Mouse (Mus musculus) kidney, postnatal 25 days (tissue): Measurements from ENCODE around the gene Hp1bp3.

ENCODE experiments used
- DNase-seq, 2 experiments: peaks; one replicate each; pipeline ENCODE4 v3.0.0; 2021; ENCODE audit warnings: mixed read lengths in 2 of 2

Gene Hp1bp3

GRCm38 (mm10) chr4:138216200-138216890 lies at the start of gene Hp1bp3:
Hp1bp3 (plus strand) TSS chr4:138216296.
- peak; percentile 77 to 90 for DNase-seq

DNA sequence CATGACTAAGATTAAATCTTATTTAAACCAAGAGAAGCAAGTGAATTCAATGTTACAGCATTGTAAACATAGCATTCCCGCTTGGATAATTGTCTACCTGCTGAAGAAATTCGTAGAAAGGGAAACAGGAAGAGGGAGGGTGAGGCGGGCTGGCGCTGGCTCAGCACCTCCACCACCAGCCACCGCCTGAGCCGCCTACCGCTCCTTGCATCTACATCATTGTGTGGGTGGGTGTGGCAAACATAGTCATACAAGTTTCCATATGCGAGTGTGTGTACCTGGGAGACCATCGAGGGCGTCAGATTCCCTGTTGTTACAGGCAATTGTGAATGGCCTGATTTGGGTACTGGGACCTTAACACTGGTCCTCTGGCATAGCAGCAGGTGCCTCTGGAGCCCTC lies 49.6 kb upstream of the Hp1bp3 start:
- peak in 1 of 2 experiments; percentile 9 for DNase-seq

DNA sequence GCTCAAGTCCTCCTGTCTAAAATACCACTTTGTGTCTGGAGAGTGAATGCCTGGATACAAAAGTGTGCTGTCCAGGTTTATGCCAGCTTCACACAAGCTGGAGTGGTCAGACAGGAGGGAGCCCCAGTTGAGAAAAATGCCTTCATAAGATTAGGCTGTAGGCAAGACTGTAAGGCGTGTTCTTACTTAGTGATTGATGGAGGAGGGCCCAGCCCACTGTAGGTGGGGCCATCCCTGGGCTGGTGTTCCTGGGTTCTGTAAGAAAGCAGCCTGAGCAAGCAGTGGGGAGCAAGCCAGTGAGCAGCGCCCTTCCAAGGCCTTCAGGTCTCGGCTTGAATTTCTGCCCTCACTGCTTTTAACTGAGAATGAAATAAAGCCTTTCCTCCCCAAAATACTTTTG lies 47.9 kb upstream of the Hp1bp3 start:
- DNase-seq = peak in 1 of 2 experiments; percentile 27

- peak in 1 of 2 experiments; percentile 24 for DNase-seq
Measured at GRCm38 (mm10) chr4:138169420-138169819, 46.7 kb upstream of the Hp1bp3 start.

GRCm38 (mm10) chr4:138172686-138173085 lies 43.4 kb upstream of the Hp1bp3 start:
- DNase-seq = peak in 1 of 2 experiments; percentile 12

- DNase-seq = peak in 1 of 2 experiments; percentile 34
Measured at GRCm38 (mm10) chr4:138179391-138179790, 36.7 kb upstream of the Hp1bp3 start.

DNA sequence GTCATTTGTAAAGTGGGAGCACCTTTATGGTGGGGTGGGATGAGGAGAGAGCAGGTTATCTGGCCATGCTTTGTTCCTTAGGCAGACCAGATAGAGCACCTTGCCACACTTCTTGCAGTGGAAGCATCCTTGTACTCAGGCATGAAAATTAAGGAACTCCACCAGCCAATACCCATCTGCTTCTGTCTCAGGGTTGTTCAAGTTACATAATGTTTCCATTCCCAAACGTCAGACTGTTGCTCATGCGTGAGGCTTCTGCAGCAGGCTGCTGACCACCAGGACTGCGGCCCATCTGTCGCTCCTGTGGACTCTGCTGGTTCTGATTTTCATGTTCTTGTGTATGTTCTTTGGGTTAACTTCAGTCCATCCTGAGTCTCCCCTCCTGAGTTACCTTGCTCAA lies 35.4 kb upstream of the Hp1bp3 start:
- DNase-seq = peak in 1 of 2 experiments; percentile 1

DNA sequence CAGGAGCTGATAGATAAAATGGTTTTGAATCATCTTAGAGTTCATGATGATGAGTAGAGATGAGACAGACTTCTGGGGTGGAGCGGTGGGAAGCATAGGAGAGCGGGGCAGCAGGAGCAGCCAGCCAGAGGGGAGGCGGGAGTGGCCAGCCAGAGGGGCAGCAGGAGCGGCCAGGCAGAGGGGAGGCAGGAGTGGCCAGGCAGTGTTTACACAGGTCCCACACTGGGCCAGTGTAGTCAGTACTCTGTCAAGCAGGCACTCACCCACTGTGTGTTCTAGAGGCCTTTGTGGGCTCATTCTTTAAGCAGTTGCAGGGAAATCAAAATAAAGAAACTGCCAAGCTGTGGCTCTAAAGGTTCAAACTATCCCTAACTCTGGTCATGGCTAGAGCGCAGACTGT lies 32.0 kb upstream of the Hp1bp3 start:
- peak in 1 of 2 experiments; percentile 5 for DNase-seq

GRCm38 (mm10) chr4:138184573-138184981 lies 31.5 kb upstream of the Hp1bp3 start:
- DNase-seq = peak in 1 of 2 experiments; percentile 21

DNA sequence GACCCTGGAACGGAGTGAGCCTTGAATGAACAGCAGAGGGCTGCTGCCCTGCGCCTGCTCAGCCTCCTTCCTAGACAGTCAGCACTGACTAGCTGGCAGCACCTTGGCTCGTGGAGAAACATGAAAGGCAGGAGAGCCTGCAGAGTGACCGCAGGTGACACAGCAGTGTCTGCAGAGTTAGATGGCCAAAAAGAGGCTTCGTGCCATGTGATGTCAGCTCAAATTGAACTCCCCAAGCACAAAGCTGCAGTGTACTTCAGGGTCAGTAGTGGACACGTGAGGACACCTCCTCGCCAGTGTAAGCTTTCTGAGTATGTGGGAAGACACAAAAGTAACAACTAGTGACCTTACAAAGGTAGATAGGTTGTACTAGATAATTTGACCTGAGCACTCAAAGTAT lies 30.1 kb upstream of the Hp1bp3 start:
- no peak for DNase-seq

DNA sequence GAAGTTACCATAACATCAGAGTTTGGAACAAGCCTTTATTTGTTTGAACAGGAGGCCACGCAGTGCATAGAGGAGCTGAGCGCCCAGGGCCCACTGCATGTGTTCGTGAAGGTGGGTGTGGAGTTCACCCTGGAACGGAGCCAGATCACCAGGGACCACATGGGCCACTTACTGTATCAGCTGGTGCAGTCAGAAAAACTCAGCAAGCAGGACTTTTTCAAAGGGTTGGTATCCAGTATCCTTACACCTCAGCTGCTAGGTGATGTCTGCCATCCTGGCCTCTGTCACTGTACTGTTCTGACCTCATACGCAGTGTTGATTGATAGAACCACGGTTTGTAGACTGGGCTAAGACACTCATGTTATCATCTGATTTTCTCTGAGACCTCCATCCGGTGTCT lies 28.1 kb upstream of the Hp1bp3 start:
- DNase-seq = no peak

- no peak for DNase-seq
Measured at GRCm38 (mm10) chr4:138192561-138192960, 23.5 kb upstream of the Hp1bp3 start.

- DNase-seq = no peak
Measured at GRCm38 (mm10) chr4:138200769-138201168, 15.3 kb upstream of the Hp1bp3 start.

DNA sequence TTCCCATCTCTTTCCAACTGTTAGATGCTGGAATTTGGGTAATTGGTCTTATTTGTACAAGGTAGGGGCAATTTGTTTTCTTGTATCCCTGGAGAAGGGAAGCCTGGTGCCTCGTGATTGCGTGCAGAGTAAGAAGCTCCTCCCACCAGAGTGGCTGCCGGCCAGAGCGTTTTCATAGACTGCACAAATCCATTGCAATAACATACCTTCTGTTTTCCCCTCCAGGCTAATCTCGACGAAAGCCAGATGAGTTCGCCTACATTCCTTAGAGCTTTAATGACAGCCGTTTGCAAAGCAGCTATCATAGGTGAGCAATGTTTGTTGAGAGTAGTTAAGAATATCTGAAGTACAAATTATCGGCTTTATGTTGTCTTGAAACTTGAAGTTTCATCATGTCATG lies 14.4 kb upstream of the Hp1bp3 start:
- no peak for DNase-seq

- no peak for DNase-seq
Measured at GRCm38 (mm10) chr4:138210116-138210515, 6.0 kb upstream of the Hp1bp3 start.

GRCm38 (mm10) chr4:138213861-138214260 lies 2.2 kb upstream of the Hp1bp3 start:
- no peak for DNase-seq

- no peak for DNase-seq
Measured at GRCm38 (mm10) chr4:138215671-138216199, 361 bp upstream of the Hp1bp3 start.

- peak; percentile 98 to 99 for DNase-seq
Measured at GRCm38 (mm10) chr4:138216891-138217392, 846 bp downstream of the Hp1bp3 start.

DNA sequence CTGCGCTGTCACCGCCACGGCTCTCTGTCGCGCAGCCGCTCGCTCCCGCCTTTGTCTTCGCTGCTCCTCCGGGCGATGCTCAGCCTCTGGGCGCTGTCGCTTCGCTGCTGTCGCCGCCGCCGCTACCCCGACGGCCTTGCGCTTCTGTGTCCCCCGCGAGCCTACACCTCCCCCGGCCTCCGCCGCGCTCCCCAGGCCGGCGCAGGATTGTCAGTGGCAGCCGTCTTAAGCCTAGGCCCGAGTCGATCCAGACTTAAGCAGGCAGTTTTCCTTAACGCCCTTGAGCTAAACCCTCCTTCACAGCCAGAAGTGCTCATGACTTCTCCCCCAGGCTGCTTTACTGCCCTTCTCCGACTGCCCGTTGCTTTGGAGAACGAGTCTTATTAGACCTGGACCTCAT lies 1.3 kb downstream of the Hp1bp3 start:
- DNase-seq = peak in 1 of 2 experiments; percentile 18

GRCm38 (mm10) chr4:138217951-138218685 lies 2.0 kb downstream of the Hp1bp3 start:
- DNase-seq = no peak

DNA sequence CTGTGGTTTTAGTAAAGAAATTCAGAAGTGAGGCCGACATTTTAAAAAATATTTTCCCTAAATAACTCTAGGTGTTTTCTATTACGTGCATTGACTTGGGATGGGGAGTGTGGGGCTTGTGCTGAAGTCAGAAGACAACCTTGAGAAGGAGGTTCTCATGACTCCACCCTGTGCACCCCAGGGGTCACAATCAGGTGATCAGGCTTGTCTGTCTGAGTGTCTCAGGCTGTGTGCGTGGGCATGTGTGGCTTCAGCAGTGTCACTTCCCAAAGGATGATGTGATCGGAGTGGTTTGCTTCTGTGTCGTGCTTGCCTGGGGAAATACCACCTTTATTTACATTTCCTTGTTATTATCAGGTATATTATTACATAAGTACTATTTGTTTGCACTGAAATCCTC lies 3.2 kb downstream of the Hp1bp3 start:
- peak in 1 of 2 experiments; percentile 13 for DNase-seq

- no peak for DNase-seq
Measured at GRCm38 (mm10) chr4:138220761-138221160, 4.7 kb downstream of the Hp1bp3 start.

DNA sequence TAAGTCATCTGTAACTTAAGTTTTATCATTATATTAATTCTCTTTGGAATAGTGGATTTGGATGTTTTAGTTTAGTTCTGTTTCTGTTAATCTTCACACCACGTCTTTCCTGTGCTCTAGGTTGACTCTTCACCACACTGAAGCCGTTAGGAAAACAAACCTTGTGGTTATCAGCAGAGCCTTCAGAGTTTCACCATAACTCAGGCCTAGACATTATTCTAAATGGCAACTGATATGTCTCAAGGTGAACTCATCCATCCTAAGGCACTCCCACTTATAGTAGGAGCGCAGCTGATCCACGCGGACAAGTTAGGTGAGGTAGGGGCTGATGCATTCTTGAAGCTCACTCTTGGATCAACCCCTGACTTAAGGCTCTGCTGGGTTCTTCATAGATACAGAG lies 5.3 kb downstream of the Hp1bp3 start:
- no peak for DNase-seq

DNA sequence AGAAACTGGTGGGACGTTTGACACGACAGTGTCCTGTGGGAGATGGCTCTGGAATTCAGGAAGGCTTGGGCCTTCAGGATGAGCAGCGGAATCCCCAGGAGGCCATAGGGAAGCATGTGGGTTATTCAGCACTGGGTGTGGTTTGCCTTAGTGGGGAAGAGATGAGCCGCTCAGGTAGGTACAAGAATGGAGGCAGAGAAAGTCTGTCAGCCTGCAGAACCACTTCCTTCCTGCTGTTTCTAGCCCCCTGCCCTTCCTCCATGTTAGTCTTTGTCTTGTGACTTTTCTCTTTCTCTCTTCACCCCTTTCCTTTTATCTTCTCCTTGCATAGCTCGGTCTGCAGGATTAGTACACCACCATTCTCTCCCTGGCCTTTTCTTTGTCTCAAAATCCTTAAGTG lies 6.3 kb downstream of the Hp1bp3 start:
- no peak for DNase-seq
